Mouse (Mus musculus): ENCODE measurements around the gene Kmt2b. TPM values are rescaled to one million over a fixed set of nuclear protein-coding genes. Genes with fewer than 3 reads are reported as not detected.
A peak's percentile ranks its signal among the peaks of the same experiment; 100 is the strongest.

Kmt2b gene
- total and polyA plus RNA-seq, 2 experiments from 2014 or later = 8.3 to 39.5 TPM

GRCm38 (mm10) chr7:30553810-30554584, 34.5 kb downstream of the Kmt2b start:
- Histone ChIP-seq H3K27ac (ENCODE audit: low read depth, low read length) (no peak overlapping the region), H3K4me2 (ENCODE audit: low read depth, low read length, poor library complexity, severe bottlenecking) (peak overlapping the region; percentile 76), H3K9ac (replicated peaks; ENCODE audit: low read length, poor library complexity, severe bottlenecking) (peak overlapping the region; percentile 62; the same call in 1 of the 2 replicates), H3K9me3 (ENCODE audit: low read length) (no peaks in the 10 kb centered on the region), H3K4me1 (ENCODE audit: insufficient read depth, low read length) (peaks cover 9% of the 10 kb centered on the region; the same call in 1 of the 2 replicates), H3K4me3 (ENCODE audit: low read depth, low read length) (no peak overlapping the region), H3K36me3 (ENCODE audit: insufficient read depth, low read length) (peaks cover 20% of the 10 kb centered on the region), H3K27me3 (ENCODE audit: insufficient read depth, low read length) (no peaks in the 10 kb centered on the region)
- 87% methylated on average over 22 of the region's 22 CpGs for WGBS
- TF ChIP-seq CTCF (IDR thresholded peaks at IDR 0.05) = no peak
- DNase-seq (ENCODE audit: low spot score) (no peak), ATAC-seq (ENCODE audit: low FRiP score) (no peak)

GRCm38 (mm10) chr7:30553021-30553589, 35.4 kb downstream of the Kmt2b start:
- H3K4me1 ChIP-seq (ENCODE audit: insufficient read depth, low read length) = peaks cover 9% of the 10 kb centered on the region; the same call in 1 of the 2 replicates
- no peaks in the 10 kb centered on the region for H3K9me3 ChIP-seq (ENCODE audit: low read length)
- TF ChIP-seq CTCF (IDR thresholded peaks at IDR 0.05) = no peak
- H3K4me2 ChIP-seq (ENCODE audit: low read depth, low read length, poor library complexity, severe bottlenecking) = peak overlapping the region; percentile 76
- WGBS = 3% methylated on average over 23 of the region's 23 CpGs
- DNase-seq (ENCODE audit: low spot score) = peak; percentile 46
- no peak for ATAC-seq (ENCODE audit: low FRiP score)
- H3K4me3 ChIP-seq (ENCODE audit: low read depth, low read length) = peak overlapping the region; percentile 57
- H3K9ac ChIP-seq (replicated peaks; ENCODE audit: low read length, poor library complexity, severe bottlenecking) = peak overlapping the region; percentile 62
- H3K36me3 ChIP-seq (ENCODE audit: insufficient read depth, low read length) = peaks cover 20% of the 10 kb centered on the region
- H3K27ac ChIP-seq (ENCODE audit: low read depth, low read length) = peak overlapping the region; percentile 55
- H3K27me3 ChIP-seq (ENCODE audit: insufficient read depth, low read length) = no peaks in the 10 kb centered on the region

GRCm38 (mm10) chr7:30552102-30553020, 36.2 kb downstream of the Kmt2b start, which contains the start of the genes Hspb6 and Proser3:
Gene Hspb6, plus strand, starts transcription at chr7:30552178.
Gene Proser3, minus strand, starts transcription at chr7:30552299.
- H3K9me3 ChIP-seq (ENCODE audit: low read length) = no peaks in the 10 kb centered on the region

GRCm38 (mm10) chr7:30551445-30552101, 37.0 kb downstream of the Kmt2b start:
- H3K9ac ChIP-seq (replicated peaks; ENCODE audit: low read length, poor library complexity, severe bottlenecking) = peak overlapping the region; percentile 54

More at GRCm38 (mm10) chr7:30552102-30553020, 36.2 kb downstream of the Kmt2b start, which contains the start of the genes Hspb6 and Proser3:
- peak within 1 kb of the TSS; percentile 62 for H3K9ac ChIP-seq (replicated peaks; ENCODE audit: low read length, poor library complexity, severe bottlenecking)
- peak; percentile 100 for DNase-seq (ENCODE audit: low spot score)
- WGBS = under 1% methylated on average over 44 of the region's 44 CpGs
- ATAC-seq (ENCODE audit: low FRiP score) = peak; percentile 95
- peak within 1 kb of the TSS; percentile 57 for H3K4me3 ChIP-seq (ENCODE audit: low read depth, low read length)
- peak within 1 kb of the TSS; percentile 89 for H3K27ac ChIP-seq (ENCODE audit: low read depth, low read length)
- H3K36me3 ChIP-seq (ENCODE audit: insufficient read depth, low read length) = peaks cover 24% of the 10 kb centered on the region
- peaks cover 9% of the 10 kb centered on the region; the same call in 1 of the 2 replicates for H3K4me1 ChIP-seq (ENCODE audit: insufficient read depth, low read length)
- H3K27me3 ChIP-seq (ENCODE audit: insufficient read depth, low read length) = no peaks in the 10 kb centered on the region
- TF ChIP-seq CTCF (IDR thresholded peaks at IDR 0.05) = peak; percentile 16
- H3K4me2 ChIP-seq (ENCODE audit: low read depth, low read length, poor library complexity, severe bottlenecking) = peak within 1 kb of the TSS; percentile 76

GRCm38 (mm10) chr7:30550603-30551002, 37.9 kb downstream of the Kmt2b start:
- ATAC-seq (ENCODE audit: low FRiP score) (no peak), DNase-seq (ENCODE audit: low spot score) (no peak)
- H3K4me1 ChIP-seq (ENCODE audit: insufficient read depth, low read length) = peaks cover 9% of the 10 kb centered on the region; the same call in 1 of the 2 replicates
- H3K27me3 ChIP-seq (ENCODE audit: insufficient read depth, low read length) = no peaks in the 10 kb centered on the region
- no peak overlapping the region for H3K9ac ChIP-seq (replicated peaks; ENCODE audit: low read length, poor library complexity, severe bottlenecking)
- H3K27ac ChIP-seq (ENCODE audit: low read depth, low read length) = no peak overlapping the region
- peaks cover 17% of the 10 kb centered on the region for H3K36me3 ChIP-seq (ENCODE audit: insufficient read depth, low read length)
- TF ChIP-seq CTCF (IDR thresholded peaks at IDR 0.05) = no peak
- 95% methylated on average over 1 of the region's 1 CpGs for WGBS
- H3K9me3 ChIP-seq (ENCODE audit: low read length) = no peaks in the 10 kb centered on the region
- H3K4me3 ChIP-seq (ENCODE audit: low read depth, low read length) = no peak overlapping the region
- no peak overlapping the region for H3K4me2 ChIP-seq (ENCODE audit: low read depth, low read length, poor library complexity, severe bottlenecking)

More at GRCm38 (mm10) chr7:30551445-30552101, 37.0 kb downstream of the Kmt2b start:
- peak; percentile 86 for DNase-seq (ENCODE audit: low spot score)
- H3K9me3 ChIP-seq (ENCODE audit: low read length) = no peaks in the 10 kb centered on the region
- peak overlapping the region; percentile 57 for H3K4me3 ChIP-seq (ENCODE audit: low read depth, low read length)
- no peaks in the 10 kb centered on the region for H3K27me3 ChIP-seq (ENCODE audit: insufficient read depth, low read length)
- H3K4me2 ChIP-seq (ENCODE audit: low read depth, low read length, poor library complexity, severe bottlenecking) = peak overlapping the region; percentile 76
- ATAC-seq (ENCODE audit: low FRiP score) = peak; percentile 75
- WGBS = 2% methylated on average over 10 of the region's 10 CpGs
- peak overlapping the region; percentile 89 for H3K27ac ChIP-seq (ENCODE audit: low read depth, low read length)
- H3K36me3 ChIP-seq (ENCODE audit: insufficient read depth, low read length) = peaks cover 19% of the 10 kb centered on the region
- TF ChIP-seq CTCF (IDR thresholded peaks at IDR 0.05) = peak; percentile 72
- H3K4me1 ChIP-seq (ENCODE audit: insufficient read depth, low read length) = peaks cover 9% of the 10 kb centered on the region; the same call in 1 of the 2 replicates

Data from midbrain, postnatal 0 days (tissue).